Mouse (Mus musculus): ENCODE measurements around the gene Shc1.

DNA sequence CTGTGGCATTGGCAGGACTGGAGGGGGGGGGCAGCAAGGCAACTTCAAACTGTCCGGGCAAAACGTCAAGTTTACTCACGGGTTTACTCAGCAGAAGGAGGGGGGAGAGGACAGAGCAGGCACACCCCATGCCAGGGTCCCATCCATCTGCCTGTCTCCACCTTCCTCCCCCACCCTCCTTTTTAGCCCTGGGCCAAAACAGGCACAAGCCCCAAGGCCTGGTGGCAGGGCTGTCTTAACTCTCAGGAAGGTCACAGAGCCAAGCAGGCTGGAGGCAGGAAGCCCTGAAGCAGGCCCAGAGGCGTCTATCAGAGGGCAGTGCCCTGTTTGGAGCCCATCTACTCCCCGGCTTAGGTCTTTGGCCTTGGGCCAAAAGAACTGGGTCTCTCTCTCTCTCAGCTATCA is 28.1 kb upstream of the Shc1 start:
- TF ChIP-seq EP300 (IDR thresholded peaks at IDR 0.05; ENCODE audit: low read length) (no peak), CTCF (conservative IDR thresholded peaks at IDR 0.05 in 1 of 2, IDR thresholded peaks at IDR 0.05 in 1 of 2; ENCODE audit: low read depth in 2 of 2, low read length in 2 of 2) (no peak), E2F4 (IDR thresholded peaks at IDR 0.05; ENCODE audit: insufficient replicate concordance, low read depth, low read length) (no peak), RCOR1 (conservative IDR thresholded peaks at IDR 0.05; ENCODE audit: low read depth, low read length) (no peak), CHD1 (IDR thresholded peaks at IDR 0.05; ENCODE audit: low read depth, low read length) (no peak)
